Mouse (Mus musculus): ENCODE measurements around the gene Arid5b.

- TF ChIP-seq CTCF (IDR thresholded peaks at IDR 0.05; ENCODE audit: low read depth) (no peak), EP300 (IDR thresholded peaks at IDR 0.05; ENCODE audit: low read depth) (no peak)
Measured at GRCm38 (mm10) chr10:68102566-68102965, 176.0 kb downstream of the Arid5b start.

Measured in heart, postnatal 0 days (tissue).